Mouse (Mus musculus) cerebellum, adult 9-10 months (tissue): Measurements from ENCODE around the gene Smim23.
A peak's percentile ranks its signal among the peaks of the same experiment; 100 is the strongest.

Experiments
- DNase-seq: peaks from one replicate; pipeline ENCODE4 v3.0.0; 2022

Gene Smim23

DNA sequence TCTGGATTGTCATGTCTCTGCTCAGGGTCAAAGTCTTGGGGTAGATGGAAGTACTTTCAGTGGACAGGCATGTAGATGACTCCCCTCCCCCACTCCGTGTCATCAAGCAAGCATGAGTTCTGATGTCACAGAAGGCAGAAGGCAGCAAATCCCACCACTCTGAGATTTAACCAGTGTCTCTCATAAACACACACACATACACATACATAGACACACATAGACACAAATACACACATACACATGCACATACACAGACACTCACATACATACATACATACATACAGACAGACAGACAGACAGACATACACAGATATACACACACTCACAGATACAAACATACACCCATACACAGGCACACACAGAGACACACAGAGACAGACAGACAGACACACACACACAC, at the start of gene Smim23:
Smim23 (minus strand) TSS at position 101 of the 400 bp plus-strand sequence.
- no peak for DNase-seq

- no peak for DNase-seq
Measured at GRCm38 (mm10) chr11:32868619-32869383, 44.4 kb upstream of the Smim23 start.

GRCm38 (mm10) chr11:32864615-32865014, 40.2 kb upstream of the Smim23 start:
- peak; percentile 76 for DNase-seq

- no peak for DNase-seq
Measured at GRCm38 (mm10) chr11:32857418-32857879, 33.0 kb upstream of the Smim23 start.

DNA sequence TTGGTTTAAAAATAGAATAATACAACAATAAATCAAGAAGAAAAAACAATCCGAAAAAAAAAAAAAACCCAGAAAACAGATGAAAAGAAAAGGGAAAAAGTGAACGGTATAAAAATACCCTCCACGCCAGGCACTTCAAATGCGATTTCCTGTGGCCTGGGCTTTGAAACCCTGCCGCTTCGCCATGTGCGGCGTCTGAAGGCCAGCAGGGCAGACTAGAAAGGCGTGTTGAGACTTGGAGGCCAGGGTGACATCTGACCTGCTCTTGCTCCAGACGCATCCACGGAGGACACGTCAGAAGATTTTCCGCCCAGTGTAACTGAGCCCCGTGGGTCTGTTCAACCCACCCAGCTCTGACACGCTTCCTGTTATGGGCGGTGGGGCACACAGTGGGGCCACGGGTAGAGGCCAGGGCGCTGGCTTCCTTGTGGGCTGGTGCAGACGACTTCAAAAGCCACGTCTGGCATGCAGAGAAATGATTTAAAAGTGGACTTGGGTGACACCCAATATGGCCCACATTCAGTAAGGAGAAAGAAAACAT, 22.3 kb upstream of the Smim23 start:
- no peak for DNase-seq

GRCm38 (mm10) chr11:32841169-32841568, 16.8 kb upstream of the Smim23 start:
- no peak for DNase-seq

- no peak for DNase-seq
Measured at GRCm38 (mm10) chr11:32840256-32840655, 15.9 kb upstream of the Smim23 start.

DNA sequence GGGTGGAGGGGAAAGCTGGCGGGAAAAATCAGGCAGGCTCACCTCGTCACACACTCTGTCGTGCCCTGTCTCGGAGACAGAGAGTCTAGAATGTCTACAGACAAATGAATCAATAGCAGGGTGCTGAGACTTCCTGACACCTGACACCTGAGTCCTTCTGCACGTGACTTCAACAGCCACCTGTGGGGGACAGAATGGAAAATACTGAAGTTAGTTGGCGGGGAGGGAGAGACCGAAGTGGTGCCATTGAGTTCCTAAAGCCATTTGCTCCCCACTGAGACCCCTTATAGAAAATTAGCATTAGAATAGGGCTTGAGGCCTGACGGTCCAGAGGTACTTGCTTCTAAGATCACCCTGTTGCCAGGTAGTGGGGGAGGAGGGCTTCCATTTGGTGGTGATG, 10.6 kb upstream of the Smim23 start:
- no peak for DNase-seq

DNA sequence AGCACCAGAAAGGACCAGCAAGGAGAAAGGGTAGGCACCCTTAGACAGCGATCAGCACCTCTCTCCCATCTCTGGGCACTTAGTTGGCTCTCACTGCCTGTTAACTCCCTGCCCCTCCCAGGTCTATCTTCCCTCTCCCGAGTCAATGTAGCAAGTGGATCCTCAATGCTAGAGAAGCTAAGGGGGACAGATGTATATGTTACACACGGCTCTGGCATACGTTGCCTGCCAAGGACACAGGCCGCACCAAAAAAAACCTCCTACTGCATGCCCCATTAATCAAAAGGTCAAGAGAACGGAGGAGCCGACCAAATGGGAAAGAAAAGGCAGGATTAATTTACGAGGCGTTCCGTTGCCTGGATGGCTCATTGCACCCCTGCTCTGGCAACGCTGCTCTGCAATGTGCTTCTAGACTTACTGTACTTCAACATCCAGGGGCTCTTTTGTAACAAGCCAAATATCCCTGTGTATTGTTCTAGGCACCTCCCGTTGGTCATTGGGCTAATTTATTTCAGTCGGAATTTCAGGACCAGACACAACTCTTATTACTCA, 10.0 kb upstream of the Smim23 start:
- DNase-seq = no peak

DNA sequence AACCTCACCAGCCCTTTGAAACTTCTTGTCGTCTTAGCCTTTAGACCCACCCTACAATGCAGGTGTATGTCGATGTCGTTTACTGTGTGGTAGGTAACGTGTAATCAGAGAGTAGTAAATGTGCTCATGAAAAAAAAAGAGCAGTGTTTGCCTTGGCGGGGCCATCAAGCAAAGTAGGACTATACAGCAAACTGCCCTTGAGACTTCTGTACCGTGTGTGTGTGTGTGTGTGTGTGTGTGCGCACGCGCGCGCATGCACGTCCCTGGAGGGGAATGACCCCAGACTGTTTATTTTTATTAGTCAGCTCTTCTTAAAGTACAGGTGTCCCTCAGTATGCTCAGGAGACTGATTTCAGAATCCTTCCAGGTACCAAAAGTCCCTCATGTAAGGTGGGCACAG, 6.8 kb downstream of the Smim23 start:
- DNase-seq = no peak

DNA sequence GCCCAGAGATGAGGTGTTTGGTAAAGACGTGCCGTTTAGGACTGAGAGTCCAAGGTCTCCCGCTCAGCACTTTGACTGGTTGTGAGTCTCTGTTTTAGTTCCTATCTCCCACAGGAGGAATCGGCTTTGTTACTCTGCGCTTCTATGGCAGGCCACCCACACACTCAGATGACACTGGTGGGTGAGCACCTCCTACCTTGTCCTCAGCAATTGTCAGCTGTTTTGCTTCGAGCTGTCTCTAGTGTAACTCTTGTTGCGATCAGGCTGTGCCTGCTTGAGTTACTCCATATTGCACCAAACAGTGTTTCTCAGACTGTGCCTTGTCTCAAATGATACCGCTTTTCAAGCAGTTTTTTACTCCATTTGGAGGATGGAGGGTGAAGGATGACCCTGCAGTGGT, 10.1 kb downstream of the Smim23 start:
- no peak for DNase-seq

DNA sequence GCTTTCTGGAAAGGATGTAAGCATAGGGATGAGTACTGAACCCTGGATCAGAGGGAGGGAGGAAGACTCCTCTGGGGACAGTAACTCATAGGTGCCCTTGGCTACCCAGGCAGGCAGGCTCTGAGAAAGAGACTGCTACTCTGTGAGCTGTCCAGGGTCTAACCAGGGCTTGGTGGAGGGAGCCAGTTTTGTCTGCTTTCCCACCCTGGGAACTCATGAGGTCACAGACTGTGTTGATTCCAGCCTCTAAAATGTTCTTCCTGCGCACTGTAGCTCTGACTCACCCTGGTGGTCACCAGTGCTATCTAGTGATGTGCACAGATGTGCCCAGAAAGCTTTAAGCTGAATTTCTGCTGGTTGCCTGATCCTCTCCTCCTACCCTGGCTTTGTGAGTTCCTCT, 15.3 kb downstream of the Smim23 start:
- no peak for DNase-seq

DNA sequence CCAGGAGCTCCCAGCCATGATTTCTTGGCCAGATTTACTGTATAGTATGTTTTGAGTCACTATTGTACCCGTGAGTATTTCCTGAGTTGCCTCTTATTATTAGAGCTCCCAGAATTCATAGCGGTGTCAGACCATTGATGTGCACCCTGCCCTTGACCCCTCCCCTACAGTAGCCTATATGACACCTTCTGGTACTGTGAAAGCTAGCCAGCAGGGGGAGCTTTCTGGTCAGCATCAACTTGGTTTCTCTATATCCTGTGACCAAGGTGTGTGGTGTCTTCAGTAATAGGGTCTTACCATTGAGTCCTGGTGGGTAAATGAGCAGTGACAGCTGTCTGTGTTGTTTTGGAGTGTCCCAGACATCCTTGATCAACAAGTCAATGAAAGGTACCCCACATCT, 18.4 kb downstream of the Smim23 start:
- DNase-seq = peak; percentile 51

DNA sequence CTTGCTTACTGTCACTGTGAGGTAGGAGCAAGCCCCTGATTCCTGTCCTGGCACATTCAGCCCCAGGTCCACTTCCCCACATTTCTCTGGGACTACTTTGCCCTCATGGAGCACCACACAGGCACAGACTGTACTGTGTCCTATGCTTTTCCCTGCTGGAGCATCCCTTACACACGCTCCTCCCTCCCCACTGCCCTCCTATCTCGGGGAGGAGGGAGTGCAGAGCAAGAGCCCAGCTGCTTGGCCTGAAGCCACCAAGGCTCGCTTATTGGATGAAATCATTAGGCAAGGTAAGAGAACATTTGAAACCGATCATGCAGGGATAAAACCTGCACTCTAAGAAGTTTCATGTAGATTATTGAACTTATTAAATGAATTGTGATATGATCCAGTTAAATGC, 20.7 kb downstream of the Smim23 start:
- DNase-seq = no peak

- DNase-seq = no peak
Measured at GRCm38 (mm10) chr11:32801715-32802114, 22.7 kb downstream of the Smim23 start.

DNA sequence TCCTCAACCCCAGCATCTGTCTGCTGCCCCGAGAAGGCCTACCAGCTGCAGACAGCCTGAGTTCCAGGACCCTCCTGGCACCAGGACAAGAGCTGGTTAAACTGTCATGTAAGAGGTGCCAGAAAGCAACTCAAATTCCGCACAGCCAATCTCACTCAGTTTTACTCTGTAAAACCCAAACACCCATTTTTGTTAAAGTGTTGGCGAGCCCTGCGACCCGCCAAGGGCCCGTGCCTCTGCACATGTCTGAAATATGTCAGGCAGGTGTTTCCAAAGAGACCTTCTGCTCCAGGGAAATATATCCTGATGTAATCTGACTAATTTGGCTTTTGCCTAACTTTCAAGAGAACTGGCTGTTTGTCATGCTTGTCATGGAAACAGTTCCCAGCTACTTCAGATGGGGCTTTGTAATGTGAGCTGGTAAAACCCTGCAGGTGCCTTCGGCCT, 23.5 kb downstream of the Smim23 start:
- DNase-seq = no peak

GRCm38 (mm10) chr11:32798445-32798844, 26.0 kb downstream of the Smim23 start:
- no peak for DNase-seq

GRCm38 (mm10) chr11:32794759-32795445, 29.5 kb downstream of the Smim23 start:
- DNase-seq = peak; percentile 12

GRCm38 (mm10) chr11:32786201-32786600, 38.2 kb downstream of the Smim23 start:
- DNase-seq = no peak

GRCm38 (mm10) chr11:32785591-32786147, 38.7 kb downstream of the Smim23 start:
- DNase-seq = no peak

- DNase-seq = no peak
Measured at GRCm38 (mm10) chr11:32782724-32783123, 41.7 kb downstream of the Smim23 start.

- peak; percentile 32 for DNase-seq
Measured at GRCm38 (mm10) chr11:32781633-32782404, 42.6 kb downstream of the Smim23 start.
